Mouse (Mus musculus) embryo, embryonic 11.5 days (tissue): Measurements from ENCODE around the gene Ppp1r27.

ENCODE experiments used
- DNase-seq: peaks from one replicate; pipeline ENCODE4 v3.0.0-alpha.2; 2012; ENCODE audit warnings: low read depth, low spot score

The Ppp1r27 gene

GRCm38 (mm10) chr11:120547469-120547868 is 3.5 kb downstream of the Ppp1r27 start:
- DNase-seq = no peak

- no peak for DNase-seq
Measured at GRCm38 (mm10) chr11:120545964-120546363, 5.0 kb downstream of the Ppp1r27 start.

- no peak for DNase-seq
Measured at GRCm38 (mm10) chr11:120542376-120542775, 8.6 kb downstream of the Ppp1r27 start.

- no peak for DNase-seq
Measured at GRCm38 (mm10) chr11:120541907-120542306, 9.0 kb downstream of the Ppp1r27 start.

DNA sequence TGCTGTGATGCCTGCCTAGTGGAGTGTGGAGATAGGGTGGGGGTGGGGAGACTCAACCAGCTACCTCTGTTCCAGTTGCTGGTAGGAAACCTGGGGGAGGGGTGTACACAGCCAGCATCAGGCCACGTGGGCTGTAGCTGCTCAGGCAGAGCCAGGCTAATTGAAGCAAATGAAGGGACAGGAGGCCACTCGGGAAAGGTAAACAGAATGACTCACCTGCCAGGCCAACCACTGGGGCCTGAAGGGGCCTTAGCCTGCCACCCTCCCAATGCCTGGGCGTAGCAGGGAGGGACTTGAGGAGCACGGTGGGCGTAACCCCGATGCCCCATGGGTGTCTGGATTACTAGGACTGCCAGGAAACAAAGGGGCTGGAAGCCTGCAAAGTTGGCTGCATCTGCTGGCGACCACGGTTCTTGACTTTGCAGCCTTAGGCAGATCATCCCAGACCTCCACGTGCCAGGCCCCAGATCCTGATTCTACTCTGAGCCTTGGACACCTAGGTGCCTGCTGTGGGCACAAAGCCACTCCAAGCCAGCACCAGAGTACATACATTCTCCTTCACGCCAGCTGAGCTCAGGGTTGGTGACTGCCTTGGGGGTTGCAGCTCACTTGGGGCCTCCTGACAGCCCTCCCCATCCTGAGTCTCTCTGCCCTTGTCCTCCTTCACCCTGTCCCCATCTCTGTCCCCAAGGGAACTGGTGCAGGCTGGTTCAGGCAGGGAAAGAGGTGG is 11.5 kb downstream of the Ppp1r27 start:
- no peak for DNase-seq

- DNase-seq = no peak
Measured at GRCm38 (mm10) chr11:120538955-120539284, 12.0 kb downstream of the Ppp1r27 start.

- no peak for DNase-seq
Measured at GRCm38 (mm10) chr11:120538485-120538884, 12.4 kb downstream of the Ppp1r27 start.

GRCm38 (mm10) chr11:120535804-120536203 is 15.1 kb downstream of the Ppp1r27 start:
- DNase-seq = no peak

DNA sequence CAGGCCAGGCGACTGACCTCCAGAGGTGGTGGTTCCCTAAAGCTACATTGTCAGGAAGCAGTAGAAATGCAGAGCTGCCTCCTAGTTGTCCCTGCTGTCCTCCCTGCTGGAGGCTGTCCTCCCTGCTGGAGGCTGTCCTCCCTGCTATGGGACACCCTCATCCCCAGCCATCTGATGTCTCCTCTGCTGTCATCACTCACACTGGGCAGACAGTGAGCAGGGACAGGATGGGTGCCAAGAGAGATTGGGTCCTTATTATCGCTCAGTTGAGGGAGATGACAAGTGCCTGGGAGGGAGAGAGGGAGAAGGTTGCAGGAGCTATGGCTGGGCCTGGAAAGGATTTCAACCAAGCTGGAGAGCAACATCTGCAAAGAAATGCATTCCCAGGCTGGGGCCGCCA is 15.8 kb downstream of the Ppp1r27 start:
- no peak for DNase-seq

DNA sequence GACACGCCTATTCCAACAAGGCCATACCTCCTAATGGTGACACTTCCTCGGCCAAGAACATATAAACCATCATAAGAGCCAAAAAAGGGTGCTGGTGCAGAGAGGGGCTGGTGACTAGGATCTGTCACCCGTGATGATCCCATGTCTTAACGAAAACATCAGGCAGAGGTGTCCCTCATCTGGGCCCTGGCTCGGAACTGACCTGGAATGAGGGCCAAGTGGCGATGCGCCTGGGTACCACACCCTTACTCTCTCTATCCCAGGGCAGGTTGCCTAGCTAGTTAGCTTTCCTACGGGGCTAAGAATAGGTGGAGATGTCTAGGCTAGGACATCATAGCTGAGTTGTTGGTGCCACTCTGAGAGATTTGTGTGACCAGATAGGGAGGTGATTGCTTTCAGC is 16.8 kb downstream of the Ppp1r27 start:
- no peak for DNase-seq

GRCm38 (mm10) chr11:120531646-120532045 is 19.3 kb downstream of the Ppp1r27 start:
- no peak for DNase-seq

DNA sequence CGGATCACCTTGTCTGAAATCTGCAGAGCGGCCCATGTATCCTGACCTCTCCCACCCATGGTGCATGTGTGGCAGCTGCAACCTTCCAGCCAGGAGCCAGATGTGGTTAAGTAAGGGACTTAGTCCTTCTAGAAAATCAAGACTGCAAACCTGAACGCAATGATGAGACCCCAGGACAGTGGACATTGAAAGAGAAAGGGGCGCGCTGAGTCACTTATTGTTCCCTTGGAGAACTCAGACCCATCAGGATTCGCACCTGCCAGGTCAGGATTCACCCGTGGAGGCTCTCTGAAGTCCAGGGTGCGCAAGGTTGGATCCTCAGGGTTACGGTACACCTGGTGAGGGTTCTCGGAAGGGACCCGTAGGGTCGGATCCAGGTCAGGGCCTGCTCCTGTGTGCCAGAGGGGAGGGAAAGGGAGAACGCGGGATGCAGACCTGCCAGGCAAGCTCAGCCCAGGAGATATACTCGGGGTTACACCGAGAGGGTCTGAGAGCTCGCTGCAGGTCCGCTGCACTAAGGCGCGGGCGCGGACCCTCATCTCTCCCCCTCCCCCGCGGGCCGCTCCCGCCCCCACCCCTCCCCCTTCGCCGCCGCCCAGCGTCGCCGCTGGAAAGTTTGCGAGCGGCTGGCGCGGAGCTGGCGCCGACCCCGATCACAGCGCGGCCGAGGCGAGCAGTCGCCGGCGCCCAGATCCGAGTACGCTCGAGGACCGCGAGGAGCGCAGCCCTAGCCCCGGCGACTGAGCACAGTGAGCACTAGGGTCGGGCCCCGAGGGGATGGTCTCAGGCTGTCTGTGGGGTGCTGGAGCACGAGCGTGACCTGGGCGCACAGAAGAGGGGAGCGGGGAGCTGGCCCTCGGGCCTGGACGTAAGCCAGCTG is 20.6 kb downstream of the Ppp1r27 start, which contains the start of gene Gcgr:
Gene Gcgr, plus strand, starts transcription at position 615 of the 880 bp plus-strand sequence.
- DNase-seq = no peak

GRCm38 (mm10) chr11:120528903-120529302 is 22.0 kb downstream of the Ppp1r27 start:
- no peak for DNase-seq

DNA sequence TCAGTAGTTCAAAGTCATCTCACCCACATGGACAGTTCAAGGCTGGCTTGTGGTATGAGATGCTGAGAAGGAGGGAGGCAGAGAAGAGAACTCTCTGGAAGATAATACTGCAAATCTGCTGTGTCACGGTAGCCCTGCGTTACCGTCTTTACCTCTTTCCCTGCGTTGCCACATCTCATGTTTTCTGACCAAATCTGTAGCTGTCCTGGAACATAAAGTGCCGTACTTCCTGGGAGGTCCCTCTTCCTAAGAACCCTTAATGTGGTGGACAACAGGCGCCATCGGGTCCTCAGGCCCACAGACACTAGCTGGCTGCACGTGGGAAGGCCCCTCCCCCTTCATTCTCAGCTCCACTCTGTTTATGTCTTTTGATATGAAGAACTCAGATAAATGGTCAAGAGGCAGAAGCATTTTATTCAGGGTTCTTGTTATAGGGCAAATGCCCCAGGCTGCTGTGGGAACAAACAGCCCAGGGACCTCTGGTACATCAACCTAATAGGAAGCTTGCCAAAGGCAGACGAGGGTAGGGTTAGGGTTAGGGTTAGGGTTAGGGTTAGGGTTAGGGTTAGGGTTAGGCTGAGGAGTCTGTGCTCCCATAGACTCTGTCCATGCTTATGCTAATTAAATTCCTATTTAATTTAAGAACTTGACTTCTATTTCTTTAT is 23.1 kb downstream of the Ppp1r27 start:
- DNase-seq = no peak

DNA sequence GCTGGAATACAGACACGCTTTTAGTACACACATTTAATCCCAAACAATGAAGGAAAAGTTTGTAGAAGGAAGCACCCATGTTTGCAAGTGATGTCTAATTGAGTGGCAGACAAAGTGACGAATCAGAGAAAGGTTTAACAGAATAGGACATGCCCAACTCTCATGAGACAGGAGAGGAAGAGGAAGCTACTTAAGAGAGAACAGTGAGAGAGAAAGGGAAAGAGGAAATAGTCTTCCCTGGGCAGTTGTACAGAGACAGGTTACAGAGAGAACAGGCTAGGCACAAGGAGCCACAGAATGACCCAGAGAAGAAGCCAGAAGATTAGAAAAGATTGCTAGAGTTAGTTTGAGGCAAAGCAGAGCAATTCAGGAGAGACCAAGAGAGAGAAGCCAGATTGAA is 25.0 kb downstream of the Ppp1r27 start:
- no peak for DNase-seq

DNA sequence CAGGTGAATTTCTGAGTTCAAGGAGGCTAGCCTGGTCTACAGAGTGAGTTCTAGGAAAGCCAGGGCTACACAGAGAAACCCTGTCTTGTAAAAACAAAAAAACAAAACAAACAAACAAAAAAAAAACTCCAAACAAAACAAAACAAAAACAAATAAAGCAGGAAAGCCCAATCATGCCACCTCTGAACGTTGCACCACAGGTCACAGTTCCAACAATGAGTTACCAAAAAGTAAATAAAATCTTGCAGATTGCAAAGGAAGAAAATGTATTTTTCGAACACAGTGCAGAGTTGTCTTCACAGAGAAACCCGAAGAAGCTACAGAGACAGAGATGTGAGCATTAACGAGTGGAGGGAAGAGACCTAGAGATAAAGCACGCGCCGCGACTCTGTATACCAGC is 28.4 kb downstream of the Ppp1r27 start:
- DNase-seq = no peak

DNA sequence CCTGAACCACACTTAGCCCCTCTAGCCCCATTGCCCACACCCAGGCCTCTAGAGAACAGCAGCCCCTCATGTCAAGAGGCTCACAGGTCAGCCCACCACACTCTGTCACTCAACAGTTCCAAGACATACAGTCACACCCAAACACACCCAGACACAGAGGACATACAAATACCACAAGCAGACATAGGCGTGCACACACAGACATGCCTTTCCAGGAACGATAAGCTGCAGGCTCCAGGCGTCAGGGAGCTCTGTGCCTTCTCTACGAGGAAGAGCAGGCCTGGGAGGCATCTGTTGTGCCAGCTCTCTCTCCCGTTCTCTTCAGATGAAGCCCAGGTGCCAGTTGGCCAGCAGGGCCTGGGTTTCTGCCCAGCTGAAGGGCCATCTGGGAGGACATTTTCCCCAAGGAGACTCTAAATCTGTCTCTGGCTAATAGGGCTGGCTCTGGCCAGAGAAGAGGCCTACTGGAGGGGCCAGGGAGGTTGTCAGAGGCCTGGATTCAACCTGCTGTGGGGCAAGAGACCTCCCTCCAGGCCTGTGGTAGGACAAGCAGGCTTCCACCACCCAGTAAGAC is 29.9 kb downstream of the Ppp1r27 start:
- DNase-seq = no peak

DNA sequence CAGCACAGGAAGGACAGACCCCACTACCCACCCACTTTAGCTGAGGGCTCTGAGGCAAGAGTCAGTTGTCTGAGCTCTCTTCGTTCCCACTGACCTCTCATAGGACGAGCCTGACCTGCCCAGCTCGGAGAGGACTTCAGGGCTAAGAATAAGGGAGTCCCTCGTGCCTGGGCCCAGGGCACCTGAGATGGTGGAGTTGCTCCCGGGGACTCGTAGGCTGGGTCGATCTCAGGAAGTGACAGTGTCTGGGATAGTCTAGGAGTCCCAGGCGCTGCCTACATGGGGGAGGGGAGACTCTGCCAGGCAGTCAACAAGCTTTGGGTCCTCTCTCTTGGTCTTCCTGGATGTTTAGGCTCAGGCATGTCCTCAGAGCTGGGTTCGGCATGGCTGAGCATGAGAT is 30.4 kb downstream of the Ppp1r27 start:
- DNase-seq = no peak

DNA sequence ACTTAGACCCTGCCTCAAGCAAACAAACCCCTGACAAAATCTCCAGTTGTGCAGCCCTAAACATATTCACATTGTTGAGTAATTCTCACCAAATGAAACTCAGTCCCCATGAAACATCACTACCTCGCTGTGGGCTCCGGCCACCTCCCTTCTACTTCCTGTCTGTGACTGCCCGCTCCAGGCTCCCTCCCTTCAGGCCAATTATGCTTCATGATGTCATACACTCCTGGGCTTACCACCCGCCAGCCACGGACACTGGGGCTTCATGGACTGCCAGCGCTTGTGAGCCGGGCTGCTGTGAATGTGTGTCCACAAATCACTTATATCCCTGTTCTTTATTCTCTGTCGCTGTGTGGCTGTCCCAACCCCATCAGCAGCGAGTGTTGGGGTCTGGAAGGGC is 31.2 kb downstream of the Ppp1r27 start:
- DNase-seq = no peak

- DNase-seq = no peak
Measured at GRCm38 (mm10) chr11:120518558-120518957, 32.4 kb downstream of the Ppp1r27 start.

- DNase-seq = no peak
Measured at GRCm38 (mm10) chr11:120518027-120518426, 32.9 kb downstream of the Ppp1r27 start.

DNA sequence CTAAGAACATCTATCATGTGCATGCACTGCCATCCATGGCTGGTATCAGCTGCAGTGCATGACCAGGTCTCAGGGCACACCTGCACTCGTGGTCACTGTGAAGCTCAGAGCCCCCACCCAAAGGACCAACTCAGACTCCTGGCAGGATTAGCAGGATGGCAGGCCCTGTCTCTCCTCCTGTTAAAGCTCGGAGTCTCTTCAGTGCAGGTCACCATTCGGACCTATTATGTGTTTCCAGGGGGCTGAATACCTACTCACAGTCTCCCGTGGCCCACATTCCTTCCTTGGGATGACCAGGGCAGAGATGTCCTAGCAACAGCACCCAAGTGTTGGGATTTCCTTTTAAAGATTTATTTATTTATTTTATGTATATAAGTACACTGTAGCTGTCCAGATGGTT is 33.8 kb downstream of the Ppp1r27 start:
- no peak for DNase-seq
